Mouse (Mus musculus) subcutaneous adipose tissue, adult 2 months (tissue): ENCODE measurements around the gene Hhipl1. TPM values are rescaled to one million over a fixed set of nuclear protein-coding genes. Genes with fewer than 3 reads are reported as not detected.

Experiments used
- polyA plus RNA-seq: library from polyadenylated mRNA; depleted of rRNA; stranded (reverse); fragments of >200 nt; gene quantifications from 2 replicates; pipeline ENCODE4 v1.2.3, GENCODE M21; 2012; ENCODE audit warnings: low replicate concordance; rRNA removed

The Hhipl1 gene
- 3.2 and 12.6 TPM in 2 replicates for polyA plus RNA-seq

DNA sequence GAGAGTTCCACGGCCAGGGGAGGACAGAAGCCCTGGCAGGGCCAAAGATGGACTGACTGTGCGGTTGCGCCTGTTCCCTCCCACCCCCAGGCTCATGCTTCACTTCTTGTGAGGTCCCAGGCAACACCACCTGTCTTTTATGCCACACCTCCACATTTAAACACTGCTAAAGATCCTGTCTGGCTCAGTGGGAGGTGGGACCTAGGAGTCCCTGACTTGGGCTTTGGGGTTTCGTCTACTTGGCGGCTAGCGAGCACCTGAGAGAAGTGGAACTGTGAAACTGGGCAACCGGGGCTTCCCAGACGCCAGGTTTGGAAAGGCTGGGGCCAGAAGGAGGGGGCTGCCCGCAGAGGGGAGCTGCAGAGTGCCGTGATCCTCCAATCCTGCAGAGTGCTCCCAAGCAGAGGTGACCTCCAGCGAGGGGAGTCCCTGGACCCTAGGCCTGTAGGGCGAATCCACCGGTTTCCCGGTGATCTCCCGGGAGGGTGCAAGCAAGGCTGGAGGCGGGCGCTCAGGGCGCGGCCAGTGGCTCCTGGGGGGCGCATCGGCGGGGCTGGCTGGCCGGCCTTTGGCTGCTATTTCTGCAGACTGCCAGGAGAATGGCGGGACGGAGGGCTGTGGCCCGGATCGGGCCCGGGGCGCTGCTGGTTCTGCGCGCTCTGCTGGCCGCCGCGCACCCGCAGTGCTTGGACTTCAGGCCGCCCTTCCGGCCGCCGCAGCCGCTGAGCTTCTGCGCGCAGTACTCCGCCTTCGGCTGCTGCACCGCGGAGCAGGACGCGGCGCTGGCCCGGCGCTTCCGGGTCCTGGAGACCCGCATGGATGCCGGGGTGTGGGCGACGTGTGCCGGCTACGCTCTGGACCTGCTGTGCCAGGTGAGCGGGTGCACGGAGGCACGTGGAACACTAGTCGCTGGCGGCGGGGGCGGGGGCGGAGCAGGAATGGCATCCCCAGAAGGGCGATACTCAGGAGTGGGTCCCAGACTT lies at the start of gene Hhipl1:
TSS of gene Hhipl1 (plus strand) at position 459 of the 983 bp plus-strand sequence.

DNA sequence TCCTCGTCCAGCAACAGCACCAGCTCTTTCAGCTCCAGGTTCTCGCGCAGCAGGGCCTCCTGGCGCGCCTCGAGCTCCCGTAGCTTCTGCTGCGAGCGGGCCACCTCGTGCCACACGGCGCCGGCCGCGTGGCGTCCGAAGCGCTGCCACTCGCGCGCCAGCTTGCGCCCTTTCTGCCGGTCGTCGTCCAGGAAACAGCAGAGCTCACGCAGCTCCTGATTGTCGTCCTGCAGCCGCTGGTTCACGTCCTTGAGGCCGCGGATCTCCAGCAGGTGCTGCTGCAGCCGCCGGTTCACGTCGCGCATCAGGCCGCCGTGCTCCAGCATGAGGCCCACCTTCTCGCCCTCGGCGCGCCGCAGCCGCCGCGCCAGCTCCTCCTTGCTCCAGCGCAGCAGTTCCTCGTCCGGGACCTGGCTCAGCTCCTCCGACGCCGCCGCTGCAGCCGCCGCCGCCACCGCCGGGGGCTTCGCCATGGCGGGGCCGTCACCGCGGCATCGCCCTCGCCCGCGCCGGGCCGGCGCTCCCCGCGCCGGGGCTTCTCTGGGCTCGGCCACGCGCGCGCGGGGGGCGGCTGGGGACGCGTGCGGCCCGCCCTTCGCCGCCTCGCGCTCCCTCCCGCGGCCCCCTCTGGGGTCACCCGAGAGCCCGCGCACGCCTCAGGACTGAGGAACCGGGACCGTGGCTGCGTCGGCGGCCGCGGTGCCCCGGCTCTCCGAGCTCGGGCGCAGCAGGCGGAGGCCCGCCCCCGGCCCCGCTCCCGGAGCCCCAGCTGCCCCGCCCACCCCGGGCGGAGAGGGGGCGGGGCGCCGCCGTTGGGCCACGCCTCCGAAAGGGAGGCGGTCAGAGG lies 31.2 kb upstream of the Hhipl1 start, which contains the start of gene Ccdc85c:
TSS of gene Ccdc85c (minus strand) at position 765 of the 847 bp plus-strand sequence.

DNA sequence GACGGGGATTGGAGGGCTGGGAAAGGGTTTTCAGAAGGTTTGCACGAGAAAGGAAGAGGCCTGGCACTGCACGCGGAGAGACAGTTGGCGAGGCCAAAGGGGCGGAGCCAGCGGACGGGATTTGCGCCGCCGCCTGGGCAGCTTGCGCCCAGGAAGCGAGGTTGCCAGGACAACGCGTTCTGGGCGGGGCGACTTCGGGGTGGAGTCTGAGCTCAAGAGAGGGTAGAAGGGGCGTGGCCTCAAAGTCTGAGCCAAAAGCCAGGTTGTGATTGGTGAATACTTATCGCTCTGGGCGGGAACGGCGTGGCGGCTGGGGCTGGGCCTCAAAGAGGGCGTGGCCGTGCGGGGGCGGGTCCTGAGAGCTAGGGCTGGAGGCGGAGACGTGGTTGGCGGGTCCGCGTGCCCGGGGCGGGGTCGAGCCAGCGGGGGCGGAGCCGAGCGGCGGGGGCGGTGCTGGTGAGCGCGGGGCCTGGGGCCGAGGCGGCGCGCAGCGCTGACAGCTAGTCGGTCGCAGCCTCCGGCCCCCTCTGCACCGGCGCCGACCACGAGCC lies 27.9 kb downstream of the Hhipl1 start, which contains the start of gene Cyp46a1:
TSS of gene Cyp46a1 (plus strand) at position 487 of the 551 bp plus-strand sequence.

DNA sequence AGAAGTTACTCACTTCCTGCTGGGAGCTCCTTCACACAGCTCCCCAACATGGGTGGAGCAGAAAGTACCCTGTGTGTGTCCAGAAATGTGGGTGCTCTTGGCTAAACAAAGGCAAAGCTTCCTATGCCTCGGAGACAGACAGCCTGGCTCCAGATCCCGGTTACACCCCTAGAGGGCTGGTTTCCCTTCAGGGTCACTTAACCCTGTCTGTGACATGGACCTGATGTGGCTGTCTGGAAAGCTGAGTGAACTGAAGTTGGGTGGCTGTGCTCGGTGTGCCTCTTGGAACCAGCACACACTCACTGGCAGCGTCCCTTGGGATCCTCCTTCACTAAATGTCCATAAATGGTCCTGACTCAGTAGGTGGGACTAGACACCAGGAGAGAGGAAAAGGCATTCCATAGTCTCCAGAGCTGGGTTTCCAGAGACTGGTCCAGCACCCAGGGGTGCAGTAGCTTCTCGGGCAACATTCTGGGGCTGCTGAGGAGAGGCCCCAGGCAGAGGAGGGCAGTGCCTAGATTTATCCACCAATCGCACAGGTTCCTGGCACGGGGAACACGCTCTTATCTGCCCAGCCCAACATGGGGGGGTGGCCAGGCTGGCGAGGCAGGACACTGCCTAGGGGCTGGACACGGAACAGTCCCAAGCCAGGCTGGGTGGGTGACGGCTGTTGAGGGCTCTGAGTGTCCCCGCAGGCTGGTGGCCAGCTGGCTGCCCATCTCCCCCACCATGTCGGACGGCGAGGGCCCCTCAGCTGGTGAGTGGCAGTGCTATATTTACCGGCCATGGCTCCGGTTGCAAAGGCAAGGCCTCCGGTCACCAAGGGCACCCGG lies 64.7 kb downstream of the Hhipl1 start, which contains the start of gene Eml1:
TSS of gene Eml1 (plus strand) at position 362 of the 833 bp plus-strand sequence.

Other genes starting within 250 kb of the Hhipl1 start
- gene Setd3, start 127.0 kb upstream of the Hhipl1 start, polyA plus RNA-seq, result 34.0 and 42.3 TPM in 2 replicates
- gene Ccnk, start 126.7 kb upstream of the Hhipl1 start, polyA plus RNA-seq, result 11.6 and 18.8 TPM in 2 replicates
- gene Ccdc85c, start 30.8 kb upstream of the Hhipl1 start, polyA plus RNA-seq, result 11.4 and 27.6 TPM in 2 replicates
- 2.5 and 8.6 TPM in 2 replicates for gene Cyp46a1, start 28.1 kb downstream of the Hhipl1 start, polyA plus RNA-seq
- 25.1 and 133 TPM in 2 replicates for gene Eml1, start 64.7 kb downstream of the Hhipl1 start, polyA plus RNA-seq
- gene Evl, start 248.4 kb downstream of the Hhipl1 start, polyA plus RNA-seq, result 34.5 and 69.9 TPM in 2 replicates